Mouse (Mus musculus) cerebellum, adult 2 months (tissue): ENCODE results near the gene Olfr509.

Experiments used
- CTCF ChIP-seq: fragments of 200-500 bp; IDR thresholded peaks from 2 replicates; pipeline ENCODE4 v1.5.1; 2011; ENCODE audit warnings: low read depth, mild to moderate bottlenecking, control low read depth, low read length, moderate library complexity, borderline replicate concordance; ENCODE audit not compliant: insufficient read depth
- POLR2A ChIP-seq: fragments of 200-500 bp; IDR thresholded peaks from 2 replicates; pipeline ENCODE4 v1.6.1; 2011; ENCODE audit warnings: low read length, control low read depth, borderline replicate concordance; ENCODE audit not compliant: insufficient read depth

DNA sequence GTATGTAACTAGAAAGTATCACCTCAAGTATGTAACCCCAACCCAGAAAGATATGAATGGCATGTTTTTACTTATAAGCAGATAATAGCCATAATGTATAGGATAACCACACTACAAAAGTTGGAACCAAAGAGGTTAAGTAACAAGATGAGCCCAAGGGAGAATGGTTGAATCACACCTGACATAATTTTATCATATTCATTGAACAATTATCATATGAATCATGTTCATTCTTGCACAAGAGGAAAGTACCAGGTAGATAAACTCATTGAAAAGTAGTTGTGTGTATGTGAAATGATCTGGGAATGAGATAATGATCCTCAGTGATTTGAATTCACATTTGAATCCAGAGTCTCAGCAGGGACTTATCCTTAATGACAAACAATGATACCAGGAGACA, 41.2 kb downstream of the Olfr509 start, which contains the start of gene Olfr506:
- TF ChIP-seq CTCF (no peak), POLR2A (no peak)
